Mouse (Mus musculus): Measurements from ENCODE around the gene Pgam5.
A peak's percentile ranks its signal among the peaks of the same experiment; 100 is the strongest.

The Pgam5 gene

DNA sequence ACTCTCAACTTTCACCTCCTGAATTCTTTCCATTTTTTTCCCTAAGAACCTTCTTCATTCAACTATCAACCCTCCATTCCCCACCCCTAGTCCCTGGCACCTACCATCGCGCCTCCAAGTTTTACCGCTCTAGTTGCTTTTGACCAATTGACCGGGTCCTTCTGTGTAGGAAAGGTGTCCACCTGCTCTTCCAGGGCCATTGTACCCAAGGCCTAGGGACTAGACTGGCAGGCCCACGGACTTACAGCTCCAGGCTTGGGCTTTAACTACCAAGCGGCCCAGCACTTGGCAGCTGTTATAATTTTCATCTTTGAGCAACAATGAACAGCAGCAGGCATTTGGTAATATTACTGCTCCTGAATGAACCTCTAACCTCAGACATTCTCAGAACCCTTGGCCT, 529 bp upstream of the Pgam5 start:
- no peak for TF ChIP-seq GATA4 (IDR thresholded peaks at IDR 0.05; ENCODE audit: insufficient replicate concordance, low read length)

DNA sequence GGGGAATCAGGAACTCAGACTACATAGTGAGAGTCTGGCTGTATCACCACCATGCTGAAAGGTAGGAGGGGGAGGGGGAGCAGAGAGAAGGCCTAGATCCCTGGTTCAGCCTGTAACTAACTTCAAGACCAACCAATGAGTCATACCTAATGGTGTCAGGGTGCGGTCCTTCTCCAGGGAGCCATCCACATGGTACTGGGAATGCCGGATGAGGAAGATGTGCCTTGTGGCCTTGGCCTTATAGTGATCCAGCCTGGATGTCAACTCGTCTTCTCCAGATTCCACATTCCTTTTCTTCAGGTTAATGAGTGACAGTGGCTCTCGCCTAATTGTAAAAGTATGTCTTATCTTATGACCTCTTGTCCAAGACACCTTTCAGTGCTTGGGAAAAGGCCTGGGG, 2.8 kb downstream of the Pgam5 start:
- TF ChIP-seq GATA4 (IDR thresholded peaks at IDR 0.05; ENCODE audit: insufficient replicate concordance, low read length) = no peak

DNA sequence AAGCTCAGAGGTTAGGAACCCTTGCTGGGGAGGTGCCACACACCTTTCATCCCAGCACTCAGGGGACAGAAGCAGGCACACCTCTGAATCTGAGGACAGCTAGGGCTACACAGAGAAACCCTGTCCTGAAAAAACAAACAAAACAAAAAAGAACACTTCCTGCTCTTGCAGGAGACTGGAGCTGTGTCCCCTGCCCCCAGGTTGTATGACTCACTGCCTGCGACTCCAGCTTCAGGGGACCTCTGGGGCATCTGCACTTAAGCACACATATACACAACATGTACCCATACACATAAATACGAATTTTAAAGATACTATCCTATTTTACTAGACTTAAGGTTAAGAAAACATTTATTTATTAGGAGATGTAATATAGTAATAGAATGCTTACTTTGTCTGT, 25.6 kb downstream of the Pgam5 start:
- TF ChIP-seq GATA4 (IDR thresholded peaks at IDR 0.05; ENCODE audit: insufficient replicate concordance, low read length) = no peak

DNA sequence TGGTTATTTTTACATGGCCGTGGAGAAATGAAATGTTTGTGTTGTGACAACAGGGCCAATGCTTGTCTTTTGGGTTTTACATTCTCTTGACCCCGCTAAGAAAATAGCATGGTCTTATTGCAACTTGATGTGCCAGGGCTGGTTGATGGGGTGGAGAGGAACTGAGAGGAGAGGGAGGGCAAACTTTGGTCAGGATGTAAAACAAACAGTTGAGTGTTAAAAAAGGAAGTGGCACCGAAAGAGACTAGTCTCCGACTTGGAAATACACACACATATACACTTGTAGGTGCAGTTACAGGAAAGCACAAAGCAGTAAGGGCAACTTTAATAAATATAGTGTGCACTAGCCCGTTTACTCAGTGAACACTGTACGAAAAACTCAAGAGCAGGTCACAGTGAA, 37.4 kb downstream of the Pgam5 start:
- TF ChIP-seq GATA4 (IDR thresholded peaks at IDR 0.05; ENCODE audit: insufficient replicate concordance, low read length) = no peak

DNA sequence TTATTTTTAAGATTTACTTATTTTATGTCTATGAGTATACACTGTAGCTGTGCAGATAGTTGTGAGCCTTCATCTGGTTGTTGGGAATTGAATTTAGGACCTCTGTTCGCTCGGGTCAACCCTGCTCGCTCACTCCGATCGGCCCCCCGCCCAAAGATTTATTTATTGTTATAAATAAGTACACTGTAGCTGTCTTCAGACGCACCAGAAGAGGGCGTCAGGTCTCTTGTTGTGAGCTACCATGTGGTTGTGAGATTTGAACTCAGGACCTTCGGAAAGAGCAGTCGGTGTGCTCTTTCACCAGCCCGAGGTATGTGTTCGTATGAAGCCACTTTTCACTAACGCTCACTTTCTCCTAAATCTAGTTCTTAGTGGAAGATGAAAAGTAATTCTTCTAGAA, 38.1 kb downstream of the Pgam5 start:
- TF ChIP-seq GATA4 (IDR thresholded peaks at IDR 0.05; ENCODE audit: insufficient replicate concordance, low read length) = no peak

DNA sequence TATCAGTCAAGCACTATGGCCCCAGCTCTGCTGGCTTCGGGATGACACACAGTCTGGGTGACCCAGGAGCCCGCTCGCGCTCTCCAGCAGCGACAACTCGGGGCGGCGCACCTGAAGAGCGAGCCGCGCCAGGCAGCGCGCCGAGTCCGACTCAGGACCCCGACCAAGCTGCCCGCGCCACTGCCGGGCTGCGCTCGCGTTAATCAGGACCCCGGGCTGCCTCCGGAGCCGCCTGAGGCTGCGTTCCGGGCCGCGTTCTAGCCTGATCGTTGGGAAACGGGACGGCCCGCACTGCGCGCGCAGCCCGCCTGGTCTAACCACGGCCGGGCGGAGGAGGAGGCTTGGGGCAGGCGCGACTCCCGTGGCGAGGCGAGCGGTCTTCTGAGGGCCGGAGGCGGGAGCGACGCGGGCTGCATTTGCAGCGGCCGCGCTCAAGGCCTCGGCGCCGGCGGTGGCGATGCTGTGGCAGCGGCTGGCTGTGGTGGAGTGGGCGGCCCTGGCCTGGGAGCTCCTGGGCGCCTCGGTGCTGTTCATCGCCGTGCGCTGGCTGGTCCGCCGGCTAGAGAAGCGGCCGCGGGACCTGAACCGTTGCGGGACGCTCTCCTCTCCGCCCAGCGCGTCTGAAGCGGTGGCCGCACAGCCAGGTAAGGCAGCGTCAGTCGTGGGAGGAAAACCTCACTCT, 38.8 kb downstream of the Pgam5 start, which contains the start of gene Ankle2:
Ankle2 (plus strand) TSS at position 225 of the 682 bp plus-strand sequence.
- TF ChIP-seq GATA4 (IDR thresholded peaks at IDR 0.05; ENCODE audit: insufficient replicate concordance, low read length) = peak; percentile 85; the same call in 1 of the 2 replicates

DNA sequence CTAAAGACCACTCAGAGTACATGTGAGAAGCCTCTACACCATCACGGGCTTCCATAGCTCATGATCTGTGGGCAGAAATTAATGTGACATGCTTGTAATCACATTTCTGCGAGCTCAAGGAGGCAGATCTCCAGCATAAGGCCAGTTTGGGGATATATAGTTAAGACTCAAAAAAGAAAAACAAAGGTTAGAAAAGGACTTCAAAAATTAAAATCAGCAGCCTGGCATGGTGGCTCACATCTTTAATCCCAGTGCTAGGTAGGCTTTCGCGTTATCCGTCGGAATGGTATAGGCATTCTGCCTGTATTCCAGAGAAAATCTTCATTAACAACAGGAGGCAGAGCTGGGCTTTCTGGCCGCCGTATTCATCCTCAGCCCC, 39.3 kb downstream of the Pgam5 start:
- TF ChIP-seq GATA4 (IDR thresholded peaks at IDR 0.05; ENCODE audit: insufficient replicate concordance, low read length) = no peak

DNA sequence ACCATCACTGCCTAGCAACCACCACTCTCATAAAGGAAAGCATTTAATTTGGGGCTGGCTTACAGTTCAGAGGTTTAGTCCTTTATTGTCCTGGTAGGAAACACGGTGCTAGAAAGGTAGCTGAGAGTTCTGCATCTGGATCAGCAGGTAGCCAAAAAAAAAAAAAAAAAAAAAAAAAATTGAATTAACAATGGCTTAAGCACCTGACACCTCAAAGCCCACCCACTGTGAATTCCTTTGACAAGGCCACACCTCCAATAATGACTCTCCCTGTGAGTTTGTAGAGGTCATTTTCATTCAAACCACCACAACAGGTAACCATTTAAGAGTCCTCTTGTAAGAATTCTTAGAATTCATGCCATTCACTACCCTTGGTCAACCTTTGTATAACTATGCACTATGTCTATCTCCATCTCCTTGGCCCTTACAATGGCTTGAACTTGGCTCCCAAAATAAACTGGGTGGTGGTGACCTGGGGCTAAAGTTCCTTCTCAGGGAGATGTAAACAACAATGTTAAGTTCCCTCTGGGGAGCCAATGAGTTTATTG, 42.3 kb downstream of the Pgam5 start:
- no peak for TF ChIP-seq GATA4 (IDR thresholded peaks at IDR 0.05; ENCODE audit: insufficient replicate concordance, low read length)

DNA sequence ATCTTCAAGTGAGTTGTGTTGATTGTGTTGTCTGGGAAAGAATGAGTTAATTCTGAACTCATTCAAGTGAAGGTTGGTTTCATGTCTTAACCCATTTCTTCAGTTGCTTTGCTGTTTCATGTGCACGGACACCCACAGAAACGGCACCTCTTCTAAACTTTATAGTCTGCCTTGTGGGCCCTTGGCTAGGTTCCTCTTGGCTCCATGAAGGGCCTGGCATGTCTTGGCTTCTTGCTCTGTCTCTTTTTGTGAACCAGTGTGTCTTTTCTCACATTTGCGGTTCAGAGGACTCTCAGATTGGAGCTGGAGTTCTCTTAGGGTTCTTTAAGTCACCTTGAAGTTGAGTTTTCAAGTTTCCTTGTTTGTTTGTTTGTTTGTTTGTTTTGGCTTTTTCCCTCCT, 44.7 kb downstream of the Pgam5 start:
- no peak for TF ChIP-seq GATA4 (IDR thresholded peaks at IDR 0.05; ENCODE audit: insufficient replicate concordance, low read length)

DNA sequence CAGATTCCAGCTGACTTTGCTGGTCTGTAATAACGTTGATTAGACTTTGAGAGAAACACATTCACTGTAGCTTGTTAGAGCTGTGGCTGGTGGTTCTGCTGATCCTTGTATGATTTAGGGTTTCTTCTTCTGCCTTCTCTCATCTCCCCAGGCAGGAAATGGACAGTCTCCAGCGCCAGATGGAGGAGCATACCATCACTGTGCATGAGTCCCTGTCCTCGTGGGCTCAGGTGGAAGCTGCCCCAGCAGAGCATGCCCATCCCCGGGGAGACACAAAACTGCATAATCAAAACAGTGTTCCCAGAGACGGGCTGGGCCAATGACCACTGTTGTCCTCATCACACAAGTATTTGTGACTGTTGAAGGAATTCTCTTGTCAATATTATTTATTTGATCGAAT, 47.0 kb downstream of the Pgam5 start:
- no peak for TF ChIP-seq GATA4 (IDR thresholded peaks at IDR 0.05; ENCODE audit: insufficient replicate concordance, low read length)

DNA sequence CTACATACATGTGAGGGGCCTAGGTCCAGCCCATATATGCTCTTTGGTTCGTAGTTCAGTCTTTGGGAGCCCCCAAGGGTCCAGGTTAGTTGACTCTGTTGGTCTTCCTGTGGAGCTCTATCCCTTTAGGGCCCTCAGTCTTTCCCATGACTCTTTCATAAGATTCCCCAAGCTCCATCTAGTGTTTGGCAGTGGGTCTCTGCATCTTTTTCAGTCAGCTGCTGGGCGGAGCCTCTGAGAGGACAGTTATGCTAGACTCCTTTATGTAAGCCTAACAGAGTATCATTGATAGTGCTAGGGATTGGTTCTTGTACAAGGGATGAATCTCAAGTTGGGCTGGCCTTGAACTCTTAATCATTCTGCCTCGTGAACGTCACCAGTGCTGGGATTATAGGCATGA, 49.4 kb downstream of the Pgam5 start:
- no peak for TF ChIP-seq GATA4 (IDR thresholded peaks at IDR 0.05; ENCODE audit: insufficient replicate concordance, low read length)

DNA sequence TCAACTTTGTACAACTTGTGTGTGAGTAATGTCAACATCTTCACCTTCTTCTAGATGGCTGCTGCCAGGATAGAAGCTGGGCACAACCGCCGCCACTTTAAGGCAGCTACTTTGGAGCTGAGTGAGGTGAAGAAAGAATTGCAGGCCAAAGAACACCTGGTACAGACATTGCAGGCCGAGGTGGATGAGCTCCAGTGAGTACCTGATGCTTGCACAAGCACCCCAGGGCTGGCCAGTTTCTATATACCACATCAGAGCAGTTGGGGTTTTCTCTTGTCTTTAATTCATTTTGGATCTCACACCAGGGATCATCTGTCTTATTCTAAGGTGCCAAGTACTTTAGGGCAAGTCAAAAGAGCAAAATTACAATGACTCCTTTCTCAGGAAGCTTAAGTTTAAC, 52.9 kb downstream of the Pgam5 start:
- no peak for TF ChIP-seq GATA4 (IDR thresholded peaks at IDR 0.05; ENCODE audit: insufficient replicate concordance, low read length)

DNA sequence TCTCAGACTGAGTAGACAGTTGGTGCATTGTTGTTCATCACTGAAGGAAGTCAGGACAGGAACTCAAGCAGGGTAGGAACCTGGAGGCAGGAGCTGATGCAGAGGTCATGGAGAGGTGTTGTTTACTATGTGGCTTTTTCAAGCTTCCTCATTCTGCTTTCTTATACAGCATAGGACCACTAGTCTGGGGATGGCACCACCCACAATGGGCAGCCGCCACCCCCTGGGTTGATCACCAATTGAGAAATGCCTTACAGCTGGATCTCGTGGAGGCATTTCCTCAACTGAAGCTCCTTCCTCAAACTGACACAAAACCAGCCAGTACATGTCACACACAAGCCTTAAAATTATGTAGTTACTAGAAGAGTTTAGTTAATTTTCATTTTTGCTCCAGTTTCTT, 58.4 kb downstream of the Pgam5 start:
- TF ChIP-seq GATA4 (IDR thresholded peaks at IDR 0.05; ENCODE audit: insufficient replicate concordance, low read length) = no peak

Measured in liver, adult (tissue).